Mouse (Mus musculus) G1E-ER4 (cell line): ENCODE data around the gene Tln2. TPM values are rescaled to one million over a fixed set of nuclear protein-coding genes. Genes with fewer than 3 reads are reported as not detected.

Experiments
- GATA1 ChIP-seq: IDR thresholded peaks from one replicate; pipeline ENCODE4 v1.8.0; 2012; ENCODE audit warnings: low read length, inconsistent platforms
- polyA plus RNA-seq: library from polyadenylated mRNA; stranded (reverse); fragments of >175 nt; gene quantifications from 2 replicates; pipeline ENCODE4 v1.2.3, GENCODE M21; 2012

Tln2 gene
- polyA plus RNA-seq, 1 experiment: 2.2 TPM

DNA sequence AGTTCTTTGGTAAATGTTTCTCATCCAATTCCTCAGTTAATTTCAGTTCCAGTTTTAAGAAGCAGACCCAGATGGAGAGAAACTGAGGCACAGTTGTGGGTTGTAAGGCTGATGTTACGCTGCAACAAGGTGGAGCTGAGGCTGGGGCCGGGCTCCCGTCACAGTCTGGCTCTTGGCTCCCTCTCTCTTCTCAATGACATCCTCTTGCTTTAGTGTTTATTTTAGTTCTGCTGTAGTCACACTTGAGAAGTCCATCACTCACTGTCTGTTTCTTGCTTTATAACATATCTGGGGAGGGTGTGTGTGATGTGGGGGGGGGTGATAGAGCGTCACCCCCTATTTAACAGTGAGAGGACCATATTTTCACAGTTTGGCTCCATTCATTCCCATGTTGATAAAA lies 272.0 kb downstream of the Tln2 start:
- no peak for TF ChIP-seq GATA1

DNA sequence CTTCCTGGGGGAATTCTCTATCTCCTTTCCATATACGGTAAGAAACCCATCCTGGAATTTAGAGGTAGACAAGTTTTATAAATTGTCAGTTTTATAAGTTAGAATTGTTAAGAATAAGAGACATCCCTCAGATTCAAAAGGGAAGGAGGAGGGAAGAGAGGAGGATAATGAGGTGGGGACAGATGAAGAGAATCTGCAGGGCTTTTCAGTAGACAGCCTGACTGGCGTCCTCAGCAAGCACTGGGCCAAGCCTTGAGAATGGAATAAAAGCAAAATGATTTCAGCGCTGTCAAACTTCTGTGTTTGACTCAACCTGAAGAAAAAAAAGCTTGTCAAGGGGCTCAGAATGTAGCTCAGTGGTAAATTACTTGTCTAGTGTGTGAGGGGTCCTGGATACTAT lies 272.7 kb downstream of the Tln2 start:
- TF ChIP-seq GATA1: no peak

DNA sequence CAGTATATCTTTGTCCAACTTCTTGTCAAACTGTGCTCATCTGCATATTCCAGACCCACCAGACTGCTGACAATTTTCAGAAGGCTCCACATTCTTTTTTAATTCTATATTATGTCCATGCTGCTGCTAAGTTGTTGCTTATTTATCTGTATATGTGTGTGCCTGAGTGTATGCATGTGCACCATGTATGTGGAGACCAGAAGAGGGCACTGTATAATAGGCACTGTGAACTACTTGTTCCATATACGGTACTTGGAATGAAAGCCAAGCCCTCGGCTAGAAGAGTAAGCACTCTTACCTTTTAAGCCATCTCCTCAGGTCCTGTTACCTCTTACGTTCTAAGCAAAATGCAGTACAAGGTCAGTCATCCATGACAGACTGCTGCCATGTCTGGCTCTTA lies 274.0 kb downstream of the Tln2 start:
- no peak for TF ChIP-seq GATA1

DNA sequence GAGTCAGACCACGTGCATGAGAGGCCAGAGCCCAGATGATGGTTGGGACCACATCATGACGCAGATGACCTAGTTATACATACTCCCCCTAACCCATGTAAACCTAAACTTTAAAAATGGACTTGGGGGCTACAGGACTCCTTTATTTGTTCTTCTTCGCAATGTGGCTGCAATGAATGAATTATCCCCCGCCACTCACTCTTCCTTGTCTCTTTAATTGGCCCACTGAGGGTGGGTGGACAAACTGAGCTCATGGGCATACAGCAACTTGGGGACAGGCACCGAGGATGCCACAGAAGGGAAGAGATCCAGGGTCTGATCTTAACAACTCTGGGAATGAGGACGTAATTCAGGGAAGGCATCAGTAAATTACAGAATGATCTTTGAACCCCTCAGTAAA lies 277.7 kb downstream of the Tln2 start:
- no peak for TF ChIP-seq GATA1

DNA sequence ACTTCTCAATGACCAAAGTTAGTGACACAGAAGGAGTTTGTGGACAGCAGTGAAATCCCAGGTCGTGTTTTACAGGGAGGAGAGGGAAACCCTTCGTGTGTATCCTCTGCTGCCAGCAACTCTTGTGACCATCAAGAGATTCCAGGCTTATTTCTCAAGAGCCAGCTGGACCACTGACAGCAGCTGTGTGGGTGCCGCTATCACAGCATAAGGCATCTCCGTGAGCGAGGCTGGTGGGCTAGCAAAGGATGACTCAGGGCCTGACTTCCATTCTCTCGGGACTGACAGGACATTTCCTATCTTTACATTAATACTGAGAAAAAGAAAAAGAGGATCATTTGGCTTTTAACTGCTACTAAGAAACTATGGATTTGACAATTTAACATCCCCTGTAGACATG lies 283.1 kb downstream of the Tln2 start:
- TF ChIP-seq GATA1: no peak

DNA sequence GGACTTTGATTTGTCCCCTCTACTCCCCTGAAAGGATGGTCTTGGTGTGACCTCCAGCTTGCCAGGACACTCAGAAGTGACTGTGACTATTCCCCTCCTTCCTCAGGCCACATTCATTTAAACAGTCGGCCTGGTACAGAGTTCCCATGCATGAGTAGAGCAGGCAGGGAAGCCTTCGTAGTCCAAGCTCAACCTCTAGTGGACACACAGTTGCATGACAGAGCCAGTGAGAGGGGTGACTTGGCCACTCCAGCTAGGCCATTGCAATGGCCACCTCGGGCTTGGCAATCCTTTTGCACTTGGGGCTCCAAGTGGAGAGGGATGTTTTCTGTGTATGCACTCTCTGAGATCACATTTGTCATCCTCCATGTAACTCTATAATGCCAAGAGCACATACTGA lies 285.2 kb downstream of the Tln2 start:
- no peak for TF ChIP-seq GATA1

DNA sequence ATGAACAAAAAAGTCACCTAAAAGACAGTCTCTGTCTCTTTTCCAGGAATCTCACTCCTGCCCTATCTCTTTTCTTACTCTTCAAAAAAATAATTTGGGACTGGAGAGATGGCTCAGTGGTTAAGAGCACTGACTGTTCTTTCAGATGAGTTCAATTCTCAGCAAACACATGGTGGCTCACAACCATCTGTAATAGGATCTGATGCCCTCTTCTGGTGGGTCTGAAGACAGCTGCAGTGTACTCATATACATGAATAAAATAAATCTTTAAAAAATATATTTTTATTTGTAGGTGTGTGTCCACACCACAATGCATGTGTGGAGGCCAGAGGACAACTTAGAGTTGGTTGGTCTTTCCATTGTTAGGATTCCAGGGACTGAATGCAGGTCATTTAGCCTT lies 286.1 kb downstream of the Tln2 start:
- TF ChIP-seq GATA1: no peak

DNA sequence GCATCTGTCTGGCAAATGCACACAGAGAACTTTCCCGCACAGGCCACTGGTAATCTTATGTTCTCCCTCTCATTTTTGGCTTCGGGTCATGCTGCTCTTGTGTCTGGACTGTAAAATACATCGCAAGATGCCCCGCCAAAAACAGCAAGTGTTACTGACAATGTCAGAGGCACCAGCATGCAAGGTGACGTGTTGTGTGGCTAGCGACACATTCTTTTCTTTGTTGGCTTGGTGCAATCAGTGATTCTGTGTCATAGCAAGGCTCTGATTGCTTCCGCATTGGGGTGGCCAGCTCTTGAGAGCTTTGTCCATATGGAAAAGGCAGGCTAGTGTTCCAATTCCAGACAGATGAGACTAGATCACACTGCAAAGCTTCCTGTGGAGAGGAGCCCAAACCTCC lies 288.8 kb downstream of the Tln2 start:
- no peak for TF ChIP-seq GATA1

DNA sequence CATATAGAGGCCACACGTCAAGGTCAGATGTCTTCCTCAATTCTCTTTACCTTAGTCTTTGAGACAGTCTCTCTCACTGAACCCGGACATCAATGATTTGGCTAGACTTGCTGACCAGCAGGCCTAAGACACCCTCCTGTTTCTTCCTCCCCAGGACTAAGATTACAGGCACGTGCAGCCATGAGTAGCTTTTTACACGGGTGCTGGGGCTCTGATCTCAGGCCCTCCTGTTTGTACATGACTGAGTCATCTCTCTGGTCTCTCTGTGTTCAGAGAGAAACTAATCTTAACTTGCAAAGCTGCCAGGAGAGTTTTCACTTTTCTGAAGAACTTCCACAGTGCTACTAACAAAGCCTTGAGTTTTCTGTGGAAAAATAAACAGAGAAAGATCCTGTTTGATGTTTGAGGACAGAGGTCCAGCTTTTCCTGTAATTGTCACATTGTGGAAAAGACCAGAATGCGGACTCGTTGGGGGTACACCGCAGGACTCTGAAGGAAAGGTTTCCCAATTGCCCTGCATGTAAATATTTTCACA lies 289.4 kb downstream of the Tln2 start:
- TF ChIP-seq GATA1: no peak

DNA sequence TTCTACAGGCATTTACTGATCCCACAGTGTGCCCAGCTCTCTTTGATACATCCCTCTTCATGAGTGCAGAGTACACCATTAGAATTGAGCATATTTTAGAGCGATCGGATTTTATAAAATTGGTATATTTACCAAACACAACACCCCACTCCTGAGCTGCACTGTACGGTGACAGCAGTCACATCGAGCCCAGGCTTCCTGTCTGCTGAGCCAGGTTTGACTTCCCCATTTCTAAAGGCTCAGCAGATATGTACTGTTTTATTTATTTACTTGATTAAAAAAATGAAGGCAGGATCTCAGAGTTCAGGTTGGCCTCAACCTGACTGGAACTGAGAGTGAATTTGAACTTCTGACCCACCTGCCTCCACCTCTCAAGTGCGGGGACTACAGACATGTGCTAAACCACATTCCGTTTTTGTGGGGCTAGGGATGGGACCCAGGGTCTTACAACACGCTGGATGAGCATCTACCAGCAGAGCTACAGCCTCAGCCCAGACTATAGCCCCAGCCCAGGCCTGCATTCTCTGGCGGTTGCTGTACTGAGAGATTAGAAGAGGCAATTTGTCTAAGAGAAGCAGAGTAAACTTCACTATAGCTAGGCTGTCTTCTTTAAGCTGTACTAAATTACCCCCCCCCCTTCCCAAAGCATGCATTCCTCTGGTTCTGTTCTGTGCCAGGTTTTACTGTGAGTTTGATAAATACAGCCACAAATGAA lies 292.1 kb downstream of the Tln2 start:
- no peak for TF ChIP-seq GATA1

DNA sequence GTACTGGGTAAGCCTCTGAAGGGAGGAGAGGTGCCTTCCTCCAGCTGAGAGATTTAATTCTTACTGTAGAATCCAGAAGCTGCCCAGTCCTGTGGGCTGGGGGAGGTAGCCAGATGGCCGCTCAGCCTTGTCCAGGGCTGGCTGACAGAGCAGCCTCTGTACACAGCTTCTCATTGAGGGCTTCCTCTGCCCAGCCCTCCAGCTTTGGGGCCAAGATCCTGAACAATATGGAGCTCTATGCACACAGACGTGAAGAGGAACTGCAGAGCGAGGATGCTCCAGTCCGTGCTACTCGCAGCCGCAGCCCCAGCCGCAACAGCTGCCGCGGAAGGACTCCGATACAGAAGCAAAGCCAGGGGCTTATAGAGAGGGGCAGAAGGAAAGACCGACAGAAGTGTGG lies 294.0 kb downstream of the Tln2 start:
- no peak for TF ChIP-seq GATA1

DNA sequence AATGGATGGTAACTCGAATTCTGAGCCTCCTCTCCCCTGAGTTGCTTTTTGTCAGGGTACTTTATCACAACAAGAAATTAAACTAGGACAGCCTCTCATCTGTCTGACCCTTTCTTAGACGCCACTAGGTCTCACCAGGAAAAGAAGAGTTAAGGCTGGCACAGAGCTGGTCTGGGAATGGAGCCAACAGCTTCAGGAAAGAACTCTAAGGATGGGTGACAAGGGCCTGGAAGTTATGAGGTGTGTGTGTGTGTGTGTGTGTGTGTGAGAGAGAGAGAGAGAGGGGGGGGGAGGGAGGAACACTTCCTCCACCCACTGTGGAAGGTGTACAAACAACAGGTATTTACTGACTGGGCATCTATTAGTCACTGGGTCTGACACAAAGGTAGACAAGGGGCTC lies 294.6 kb downstream of the Tln2 start:
- no peak for TF ChIP-seq GATA1

DNA sequence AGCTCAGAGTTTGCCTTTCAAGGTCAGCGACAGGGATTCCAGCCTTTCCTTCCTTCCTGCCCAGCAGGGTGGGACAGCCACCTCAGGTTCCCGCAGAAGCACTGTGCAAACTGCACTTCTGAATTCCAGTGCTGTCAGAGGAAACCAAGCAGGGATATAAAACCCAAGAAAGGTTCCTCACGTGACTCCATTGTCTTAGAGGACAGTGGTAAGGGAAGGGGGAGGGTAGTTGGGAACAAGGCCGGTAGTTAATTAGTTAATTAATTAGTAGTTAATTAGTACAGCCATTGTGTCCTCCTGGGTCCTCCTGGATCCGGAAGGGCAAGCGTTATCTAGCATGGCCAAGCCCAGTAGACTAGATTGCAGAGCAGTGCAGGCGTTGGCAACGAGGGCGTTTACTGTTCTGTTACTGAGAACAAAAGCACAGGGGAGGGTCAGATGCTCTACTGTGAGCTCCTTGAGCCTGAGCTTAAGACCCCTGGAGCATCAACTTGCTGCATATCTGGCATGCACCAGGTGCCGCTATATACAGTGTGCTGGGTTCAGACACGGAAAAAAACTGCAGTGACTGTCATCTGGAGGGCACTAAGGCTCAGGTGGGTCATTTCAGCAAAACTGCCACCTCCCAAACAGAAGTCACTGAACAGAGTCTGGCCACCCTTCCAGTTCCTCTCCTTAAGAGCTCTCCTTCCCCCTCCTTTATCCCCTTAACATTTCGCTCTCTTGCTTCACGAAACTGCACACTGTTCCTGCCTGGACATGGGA lies 298.5 kb downstream of the Tln2 start:
- no peak for TF ChIP-seq GATA1

DNA sequence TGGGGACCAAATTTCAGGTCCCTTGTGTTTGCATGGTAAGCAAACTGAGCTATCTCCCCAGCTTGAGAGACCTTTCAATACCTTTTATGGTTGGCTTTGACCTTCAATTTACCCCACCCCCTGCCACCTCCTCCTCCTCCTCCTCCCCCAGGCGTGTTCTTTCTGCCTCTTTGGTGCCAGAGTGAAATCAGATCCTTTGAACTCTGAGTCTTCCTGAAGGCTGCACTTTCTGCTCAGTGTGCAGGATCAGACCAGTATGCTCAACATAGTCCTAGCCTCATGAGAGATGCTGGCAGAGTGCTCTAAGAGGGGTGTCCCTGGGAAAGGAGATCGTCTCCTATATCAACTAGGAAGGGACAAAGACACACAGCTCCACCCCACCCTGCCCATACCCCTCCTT lies 309.4 kb downstream of the Tln2 start:
- TF ChIP-seq GATA1: no peak

DNA sequence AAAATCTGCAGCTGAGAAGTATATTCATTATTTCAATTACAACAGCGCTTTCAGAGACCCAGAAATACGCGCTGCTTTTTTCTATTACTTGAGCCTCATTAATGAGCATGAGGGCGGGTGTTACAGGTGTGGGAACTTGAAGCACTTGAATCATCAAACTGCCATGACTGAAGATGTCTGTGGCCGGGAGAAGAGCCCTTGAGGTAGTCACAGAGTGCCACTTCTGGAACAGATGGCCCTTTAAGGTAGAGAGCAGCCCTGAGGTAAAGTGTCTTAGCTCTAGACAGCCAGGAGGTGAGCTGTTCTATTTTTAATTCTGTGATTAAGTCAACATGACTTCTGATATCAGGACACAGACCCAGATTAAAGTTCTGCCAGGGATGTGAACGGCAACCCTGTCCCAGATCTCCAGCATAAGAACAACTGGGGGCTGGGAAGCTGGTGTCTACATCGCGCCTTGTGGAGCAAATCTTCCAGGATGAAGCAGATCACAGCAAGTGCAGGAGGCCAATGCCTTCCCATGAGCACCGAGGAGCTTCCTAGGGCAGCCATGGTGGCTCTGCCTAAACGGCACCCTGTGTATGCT lies 312.0 kb downstream of the Tln2 start:
- no peak for TF ChIP-seq GATA1

DNA sequence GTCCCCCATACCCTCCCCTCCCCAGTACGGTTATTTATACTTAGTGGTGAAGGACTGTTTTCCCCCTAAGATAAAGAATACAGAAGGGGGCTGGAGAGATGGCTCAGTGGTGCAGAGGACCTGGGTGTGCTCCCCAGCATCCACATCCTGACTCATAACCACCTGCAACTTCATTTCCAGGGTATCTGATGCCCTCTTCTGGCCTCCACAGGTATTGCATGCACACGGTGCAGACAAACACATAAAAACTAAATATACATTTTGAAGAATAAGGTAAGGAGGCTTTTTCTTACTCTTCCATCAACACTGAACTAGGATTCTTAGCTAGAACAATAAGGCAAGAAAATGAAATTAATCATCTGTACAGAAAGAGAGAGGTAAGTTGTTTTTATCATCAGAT lies 314.2 kb downstream of the Tln2 start:
- TF ChIP-seq GATA1: no peak

DNA sequence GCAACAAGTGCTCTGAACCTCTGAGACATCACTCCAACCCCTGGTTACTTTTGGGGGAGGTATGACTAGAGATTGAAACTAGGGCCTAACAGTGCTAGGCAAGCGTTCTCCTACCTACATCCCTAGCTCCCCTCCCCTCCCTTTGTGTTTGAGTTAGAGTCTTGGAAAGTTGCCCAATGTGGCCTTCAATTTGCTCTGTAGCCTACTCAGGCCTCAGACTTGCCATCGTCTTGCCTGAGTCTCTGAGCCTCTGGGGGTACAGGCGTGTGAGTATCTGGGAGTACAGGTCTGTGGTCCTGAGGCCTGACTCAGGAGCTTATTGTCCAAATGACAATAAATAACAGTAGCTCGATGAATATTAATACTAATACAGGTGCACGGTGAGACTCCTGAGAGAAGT lies 317.8 kb downstream of the Tln2 start:
- no peak for TF ChIP-seq GATA1
